Mouse (Mus musculus): ENCODE results near the gene Foxp4.

Gene Foxp4

GRCm38 (mm10) chr17:47929431-47929830 is 5.0 kb upstream of the Foxp4 start:
- DNase-seq (ENCODE audit: low spot score): peak; percentile 67

- DNase-seq (ENCODE audit: low spot score): no peak
Measured at GRCm38 (mm10) chr17:47925988-47926387, 1.5 kb upstream of the Foxp4 start.

- no peak for DNase-seq (ENCODE audit: low spot score)
Measured at GRCm38 (mm10) chr17:47925340-47925926, 988 bp upstream of the Foxp4 start.

- DNase-seq (ENCODE audit: low spot score): peak; percentile 84
Measured at GRCm38 (mm10) chr17:47923678-47924382, 615 bp downstream of the Foxp4 start.

GRCm38 (mm10) chr17:47923011-47923677 is 1.3 kb downstream of the Foxp4 start:
- DNase-seq (ENCODE audit: low spot score): peak; percentile 71

- DNase-seq (ENCODE audit: low spot score): no peak
Measured at GRCm38 (mm10) chr17:47922579-47922978, 1.9 kb downstream of the Foxp4 start.

GRCm38 (mm10) chr17:47922116-47922515 is 2.3 kb downstream of the Foxp4 start:
- DNase-seq (ENCODE audit: low spot score): no peak

- DNase-seq (ENCODE audit: low spot score): no peak
Measured at GRCm38 (mm10) chr17:47921136-47921665, 3.2 kb downstream of the Foxp4 start.

GRCm38 (mm10) chr17:47919826-47920225 is 4.6 kb downstream of the Foxp4 start:
- no peak for DNase-seq (ENCODE audit: low spot score)

- DNase-seq (ENCODE audit: low spot score): no peak
Measured at GRCm38 (mm10) chr17:47917907-47918306, 6.5 kb downstream of the Foxp4 start.

- no peak for DNase-seq (ENCODE audit: low spot score)
Measured at GRCm38 (mm10) chr17:47917212-47917611, 7.2 kb downstream of the Foxp4 start.

- no peak for DNase-seq (ENCODE audit: low spot score)
Measured at GRCm38 (mm10) chr17:47914676-47915219, 9.7 kb downstream of the Foxp4 start.

GRCm38 (mm10) chr17:47909091-47910001 is 15.1 kb downstream of the Foxp4 start:
- no peak for DNase-seq (ENCODE audit: low spot score)

GRCm38 (mm10) chr17:47908079-47908478 is 16.4 kb downstream of the Foxp4 start:
- no peak for DNase-seq (ENCODE audit: low spot score)

GRCm38 (mm10) chr17:47907366-47907920 is 17.0 kb downstream of the Foxp4 start:
- DNase-seq (ENCODE audit: low spot score): no peak

GRCm38 (mm10) chr17:47903846-47904680 is 20.4 kb downstream of the Foxp4 start:
- no peak for DNase-seq (ENCODE audit: low spot score)

- DNase-seq (ENCODE audit: low spot score): no peak
Measured at GRCm38 (mm10) chr17:47901782-47902181, 22.7 kb downstream of the Foxp4 start.

GRCm38 (mm10) chr17:47900716-47901115 is 23.7 kb downstream of the Foxp4 start:
- DNase-seq (ENCODE audit: low spot score): no peak

- DNase-seq (ENCODE audit: low spot score): no peak
Measured at GRCm38 (mm10) chr17:47899156-47899555, 25.3 kb downstream of the Foxp4 start.

Data from testis, postnatal 10 days (tissue).